Mouse (Mus musculus): ENCODE results near the gene Nhsl1.

GRCm38 (mm10) chr10:18468396-18468795 is 149.6 kb downstream of the Nhsl1 start:
- no peak for TF ChIP-seq USF1 (IDR thresholded peaks at IDR 0.05; ENCODE audit: low read depth)
- TF ChIP-seq CTCF (IDR thresholded peaks at IDR 0.05; ENCODE audit: control insufficient read depth, insufficient read depth, insufficient read length), result no peak
- no peak for TF ChIP-seq MAX (IDR thresholded peaks at IDR 0.05)
- TF ChIP-seq MYOD1 (IDR thresholded peaks at IDR 0.05; ENCODE audit: control insufficient read depth, insufficient read length, low read depth), result no peak
- TF ChIP-seq MYOG (IDR thresholded peaks at IDR 0.05; ENCODE audit: control insufficient read depth, extremely low read depth, insufficient read length), result no peak
- no peak for TF ChIP-seq CEBPB (IDR thresholded peaks at IDR 0.05; ENCODE audit: low read depth)
- no peak for TF ChIP-seq FOSL1 (IDR thresholded peaks at IDR 0.05; ENCODE audit: insufficient read depth, low read length, poor library complexity, severe bottlenecking)

Data from C2C12 (cell line).